Mouse (Mus musculus): Measurements from ENCODE around the gene Ica1l. TPM values are rescaled to one million over a fixed set of nuclear protein-coding genes. Genes with fewer than 3 reads are reported as not detected.

Gene Ica1l
- polyA plus RNA-seq, 1 experiment from 2014 or later, result 1.9 TPM

DNA sequence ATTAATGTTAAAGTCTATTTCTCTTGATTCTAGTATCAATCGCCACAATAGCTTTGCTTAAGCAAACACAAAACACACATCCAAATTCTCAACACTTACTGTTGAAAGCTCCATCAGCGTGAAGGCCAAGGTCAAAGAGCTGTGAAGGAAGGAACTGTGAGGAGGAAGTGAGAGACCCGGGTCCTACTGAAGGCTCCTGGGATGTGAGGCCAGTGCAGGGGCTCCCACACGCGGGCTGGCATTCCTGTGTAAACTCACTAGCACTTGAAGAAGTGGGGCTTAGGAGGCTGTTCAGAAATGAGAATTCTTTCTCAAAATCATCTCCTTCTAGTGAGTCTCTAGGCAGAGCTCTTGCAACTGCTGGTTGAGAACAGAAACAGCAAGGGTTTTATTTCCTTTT, 45.6 kb downstream of the Ica1l start:
- H3K4me2 ChIP-seq (ENCODE audit: low read depth, low read length), result no peak overlapping the region
- no peaks in the 10 kb centered on the region for H3K36me3 ChIP-seq (ENCODE audit: control insufficient read depth, insufficient read depth, low read length)
- no peak overlapping the region for H3K4me3 ChIP-seq (ENCODE audit: low read depth, low read length)
- 61% methylated on average over 5 of the region's 5 CpGs for WGBS
- no peak overlapping the region for H3K27ac ChIP-seq (replicated peaks; ENCODE audit: low read depth, low read length)
- ATAC-seq (ENCODE audit: low read depth) (no peak), DNase-seq (ENCODE audit: low spot score) (no peak)
- H3K9ac ChIP-seq (ENCODE audit: low read depth, low read length), result no peak overlapping the region
- H3K27me3 ChIP-seq (replicated peaks; ENCODE audit: control insufficient read depth, insufficient read depth, low read length), result no peaks in the 10 kb centered on the region
- no peaks in the 10 kb centered on the region for H3K9me3 ChIP-seq (ENCODE audit: control insufficient read depth, low read length)
- no peaks in the 10 kb centered on the region for H3K4me1 ChIP-seq (ENCODE audit: control insufficient read depth, insufficient read depth, low read length)

GRCm38 (mm10) chr1:59995646-59996045, 47.3 kb downstream of the Ica1l start:
- ATAC-seq (ENCODE audit: low read depth) (no peak), DNase-seq (ENCODE audit: low spot score) (no peak)
- 53% methylated on average over 3 of the region's 3 CpGs for WGBS
- Histone ChIP-seq H3K4me1 (ENCODE audit: control insufficient read depth, insufficient read depth, low read length) (no peaks in the 10 kb centered on the region), H3K9me3 (ENCODE audit: control insufficient read depth, low read length) (no peaks in the 10 kb centered on the region), H3K4me2 (ENCODE audit: low read depth, low read length) (no peak overlapping the region), H3K27me3 (replicated peaks; ENCODE audit: control insufficient read depth, insufficient read depth, low read length) (no peaks in the 10 kb centered on the region), H3K27ac (replicated peaks; ENCODE audit: low read depth, low read length) (no peak overlapping the region), H3K36me3 (ENCODE audit: control insufficient read depth, insufficient read depth, low read length) (peaks cover 8% of the 10 kb centered on the region; the same call in 1 of the 2 replicates), H3K9ac (ENCODE audit: low read depth, low read length) (no peak overlapping the region), H3K4me3 (ENCODE audit: low read depth, low read length) (no peak overlapping the region)

GRCm38 (mm10) chr1:59987399-59988040, 55.5 kb downstream of the Ica1l start:
- peaks cover 29% of the 10 kb centered on the region for H3K36me3 ChIP-seq (ENCODE audit: control insufficient read depth, insufficient read depth, low read length)
- 91% methylated on average over 3 of the region's 3 CpGs for WGBS
- H3K9me3 ChIP-seq (ENCODE audit: control insufficient read depth, low read length), result no peaks in the 10 kb centered on the region
- DNase-seq (ENCODE audit: low spot score), result no peak
- H3K9ac ChIP-seq (ENCODE audit: low read depth, low read length), result no peak overlapping the region
- no peaks in the 10 kb centered on the region for H3K4me1 ChIP-seq (ENCODE audit: control insufficient read depth, insufficient read depth, low read length)
- no peaks in the 10 kb centered on the region for H3K27me3 ChIP-seq (replicated peaks; ENCODE audit: control insufficient read depth, insufficient read depth, low read length)
- H3K27ac ChIP-seq (replicated peaks; ENCODE audit: low read depth, low read length), result no peak overlapping the region
- ATAC-seq (ENCODE audit: low read depth), result no peak
- no peak overlapping the region for H3K4me2 ChIP-seq (ENCODE audit: low read depth, low read length)
- H3K4me3 ChIP-seq (ENCODE audit: low read depth, low read length), result no peak overlapping the region

DNA sequence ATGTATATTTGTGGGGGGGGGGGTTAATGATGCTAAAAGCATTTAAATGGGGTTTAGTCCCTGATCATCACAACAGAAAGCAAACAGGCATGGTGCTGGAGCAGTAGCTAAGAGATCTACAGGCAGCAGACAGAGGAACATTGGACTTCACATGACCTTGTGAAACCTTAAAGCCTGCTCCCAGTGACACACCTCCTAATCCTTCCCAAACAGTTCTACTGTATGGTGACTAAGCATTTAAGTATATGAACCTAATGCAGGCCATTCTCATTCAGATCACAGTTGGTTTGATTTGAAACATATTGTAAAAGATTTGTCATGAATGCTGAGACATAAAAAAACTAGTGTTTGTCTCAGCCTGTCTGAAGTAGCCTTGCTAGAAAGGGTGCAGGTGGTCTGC, 56.4 kb downstream of the Ica1l start:
- ATAC-seq (ENCODE audit: low read depth), result no peak
- Histone ChIP-seq H3K4me2 (ENCODE audit: low read depth, low read length) (no peak overlapping the region), H3K36me3 (ENCODE audit: control insufficient read depth, insufficient read depth, low read length) (peaks cover 30% of the 10 kb centered on the region), H3K27ac (replicated peaks; ENCODE audit: low read depth, low read length) (no peak overlapping the region), H3K27me3 (replicated peaks; ENCODE audit: control insufficient read depth, insufficient read depth, low read length) (no peaks in the 10 kb centered on the region), H3K9ac (ENCODE audit: low read depth, low read length) (no peak overlapping the region), H3K4me1 (ENCODE audit: control insufficient read depth, insufficient read depth, low read length) (no peaks in the 10 kb centered on the region), H3K9me3 (ENCODE audit: control insufficient read depth, low read length) (no peaks in the 10 kb centered on the region), H3K4me3 (ENCODE audit: low read depth, low read length) (no peak overlapping the region)
- DNase-seq (ENCODE audit: low spot score), result no peak

- 88% methylated on average over 4 of the region's 4 CpGs for WGBS
- no peak for ATAC-seq (ENCODE audit: low read depth)
- Histone ChIP-seq H3K27me3 (replicated peaks; ENCODE audit: control insufficient read depth, insufficient read depth, low read length) (no peaks in the 10 kb centered on the region), H3K36me3 (ENCODE audit: control insufficient read depth, insufficient read depth, low read length) (peaks cover 32% of the 10 kb centered on the region; the same call in 1 of the 2 replicates), H3K4me2 (ENCODE audit: low read depth, low read length) (no peak overlapping the region), H3K27ac (replicated peaks; ENCODE audit: low read depth, low read length) (no peak overlapping the region), H3K9me3 (ENCODE audit: control insufficient read depth, low read length) (no peaks in the 10 kb centered on the region), H3K4me3 (ENCODE audit: low read depth, low read length) (no peak overlapping the region), H3K9ac (ENCODE audit: low read depth, low read length) (no peak overlapping the region), H3K4me1 (ENCODE audit: control insufficient read depth, insufficient read depth, low read length) (no peaks in the 10 kb centered on the region)
- DNase-seq (ENCODE audit: low spot score), result peak; percentile 11
Observed at GRCm38 (mm10) chr1:59967291-59967690, 75.7 kb downstream of the Ica1l start.

DNA sequence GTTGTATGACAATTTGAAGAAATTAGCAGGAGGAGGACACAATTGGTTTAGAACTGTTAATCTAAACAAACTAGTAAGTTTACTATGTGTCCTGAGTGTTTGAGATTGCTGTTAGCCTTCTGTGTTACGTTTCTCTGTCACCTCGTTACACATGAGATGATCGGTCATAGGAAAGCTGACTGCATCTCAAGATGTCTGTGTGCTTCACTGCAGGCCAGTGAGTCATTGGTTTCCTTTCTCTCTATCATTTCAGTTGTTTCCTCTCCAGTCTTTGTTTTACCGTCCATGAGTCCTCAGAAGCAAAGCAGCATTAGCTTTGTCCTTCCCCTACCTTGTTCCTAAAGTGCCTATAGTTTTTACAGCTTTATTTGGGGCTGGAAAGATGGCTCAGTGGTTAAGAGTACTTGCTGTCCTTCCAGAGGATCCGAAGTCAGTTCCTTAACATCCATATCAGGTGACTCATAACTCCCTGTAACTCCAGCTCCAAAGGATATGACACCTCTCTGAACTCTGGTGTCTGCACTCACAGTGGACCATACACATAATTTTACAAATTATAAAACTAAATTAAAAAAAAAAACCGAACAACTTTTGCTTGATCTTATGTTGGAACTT, 76.7 kb downstream of the Ica1l start:
- peaks cover 34% of the 10 kb centered on the region for H3K36me3 ChIP-seq (ENCODE audit: control insufficient read depth, insufficient read depth, low read length)
- H3K27ac ChIP-seq (replicated peaks; ENCODE audit: low read depth, low read length), result no peak overlapping the region
- H3K4me2 ChIP-seq (ENCODE audit: low read depth, low read length), result no peak overlapping the region
- no peak overlapping the region for H3K4me3 ChIP-seq (ENCODE audit: low read depth, low read length)
- no peaks in the 10 kb centered on the region for H3K27me3 ChIP-seq (replicated peaks; ENCODE audit: control insufficient read depth, insufficient read depth, low read length)
- ATAC-seq (ENCODE audit: low read depth), result no peak
- WGBS, result 81% methylated on average over 6 of the region's 6 CpGs
- no peaks in the 10 kb centered on the region for H3K9me3 ChIP-seq (ENCODE audit: control insufficient read depth, low read length)
- H3K4me1 ChIP-seq (ENCODE audit: control insufficient read depth, insufficient read depth, low read length), result no peaks in the 10 kb centered on the region
- no peak overlapping the region for H3K9ac ChIP-seq (ENCODE audit: low read depth, low read length)
- DNase-seq (ENCODE audit: low spot score), result no peak

DNA sequence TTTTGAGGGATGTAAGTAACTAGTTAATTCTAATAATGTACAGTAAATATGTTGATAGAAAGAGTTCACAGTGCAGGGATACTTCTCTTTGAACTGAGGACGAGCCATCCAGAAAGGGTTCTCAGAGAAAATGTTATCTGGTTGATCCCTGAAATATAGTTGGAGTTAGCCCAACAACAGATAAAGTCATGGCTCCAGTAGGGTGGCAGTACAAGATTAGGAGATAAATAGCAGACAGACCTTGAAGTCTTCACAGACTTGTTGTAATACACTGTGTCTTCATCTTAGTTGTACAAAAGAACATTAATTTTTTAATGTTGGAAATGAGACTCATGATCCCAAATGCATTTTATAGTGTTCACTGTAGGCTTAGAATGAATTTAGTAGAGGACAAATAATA, 83.0 kb downstream of the Ica1l start:
- Histone ChIP-seq H3K27ac (replicated peaks; ENCODE audit: low read depth, low read length) (no peak overlapping the region), H3K36me3 (ENCODE audit: control insufficient read depth, insufficient read depth, low read length) (peaks cover 31% of the 10 kb centered on the region), H3K9ac (ENCODE audit: low read depth, low read length) (no peak overlapping the region), H3K4me1 (ENCODE audit: control insufficient read depth, insufficient read depth, low read length) (no peaks in the 10 kb centered on the region), H3K4me3 (ENCODE audit: low read depth, low read length) (no peak overlapping the region), H3K9me3 (ENCODE audit: control insufficient read depth, low read length) (no peaks in the 10 kb centered on the region), H3K27me3 (replicated peaks; ENCODE audit: control insufficient read depth, insufficient read depth, low read length) (no peaks in the 10 kb centered on the region), H3K4me2 (ENCODE audit: low read depth, low read length) (no peak overlapping the region)
- no peak for DNase-seq (ENCODE audit: low spot score)
- no peak for ATAC-seq (ENCODE audit: low read depth)
- WGBS, result 83% methylated on average over 1 of the region's 1 CpGs

DNA sequence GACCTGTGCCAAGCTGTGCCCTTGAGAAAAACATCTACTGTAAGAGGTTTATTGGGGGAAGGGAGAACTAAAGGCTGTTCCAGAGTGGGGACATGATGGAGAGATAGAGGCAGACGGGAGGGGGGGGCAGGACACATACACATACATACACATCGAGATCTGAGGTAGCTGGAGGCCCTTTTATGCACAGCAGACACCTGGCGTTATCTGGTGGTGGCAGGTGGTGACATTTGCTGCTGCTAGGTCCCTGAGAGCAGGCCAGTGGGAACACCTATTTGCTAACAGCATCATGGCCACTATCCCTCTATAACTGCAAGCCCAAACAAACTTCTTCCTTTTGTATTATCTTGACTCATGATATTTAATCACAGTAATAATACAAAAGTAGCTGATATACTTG, 85.8 kb downstream of the Ica1l start:
- no peak for ATAC-seq (ENCODE audit: low read depth)
- H3K36me3 ChIP-seq (ENCODE audit: control insufficient read depth, insufficient read depth, low read length), result peaks cover 34% of the 10 kb centered on the region
- H3K9ac ChIP-seq (ENCODE audit: low read depth, low read length), result no peak overlapping the region
- no peak for DNase-seq (ENCODE audit: low spot score)
- no peaks in the 10 kb centered on the region for H3K27me3 ChIP-seq (replicated peaks; ENCODE audit: control insufficient read depth, insufficient read depth, low read length)
- 73% methylated on average over 3 of the region's 3 CpGs for WGBS
- no peak overlapping the region for H3K4me2 ChIP-seq (ENCODE audit: low read depth, low read length)
- no peaks in the 10 kb centered on the region for H3K9me3 ChIP-seq (ENCODE audit: control insufficient read depth, low read length)
- no peak overlapping the region for H3K4me3 ChIP-seq (ENCODE audit: low read depth, low read length)
- no peaks in the 10 kb centered on the region for H3K4me1 ChIP-seq (ENCODE audit: control insufficient read depth, insufficient read depth, low read length)
- H3K27ac ChIP-seq (replicated peaks; ENCODE audit: low read depth, low read length), result no peak overlapping the region

- Histone ChIP-seq H3K9ac (ENCODE audit: low read depth, low read length) (no peak overlapping the region), H3K4me2 (ENCODE audit: low read depth, low read length) (no peak overlapping the region), H3K36me3 (ENCODE audit: control insufficient read depth, insufficient read depth, low read length) (peaks cover 19% of the 10 kb centered on the region), H3K27me3 (replicated peaks; ENCODE audit: control insufficient read depth, insufficient read depth, low read length) (no peaks in the 10 kb centered on the region), H3K27ac (replicated peaks; ENCODE audit: low read depth, low read length) (no peak overlapping the region), H3K4me3 (ENCODE audit: low read depth, low read length) (no peak overlapping the region), H3K9me3 (ENCODE audit: control insufficient read depth, low read length) (no peaks in the 10 kb centered on the region), H3K4me1 (ENCODE audit: control insufficient read depth, insufficient read depth, low read length) (peaks cover 7% of the 10 kb centered on the region; the same call in 1 of the 2 replicates)
- no peak for ATAC-seq (ENCODE audit: low read depth)
- 97% methylated on average over 4 of the region's 4 CpGs for WGBS
- DNase-seq (ENCODE audit: low spot score), result no peak
Observed at GRCm38 (mm10) chr1:59947509-59947908, 95.5 kb downstream of the Ica1l start.
